In the genomic region with DNA sequence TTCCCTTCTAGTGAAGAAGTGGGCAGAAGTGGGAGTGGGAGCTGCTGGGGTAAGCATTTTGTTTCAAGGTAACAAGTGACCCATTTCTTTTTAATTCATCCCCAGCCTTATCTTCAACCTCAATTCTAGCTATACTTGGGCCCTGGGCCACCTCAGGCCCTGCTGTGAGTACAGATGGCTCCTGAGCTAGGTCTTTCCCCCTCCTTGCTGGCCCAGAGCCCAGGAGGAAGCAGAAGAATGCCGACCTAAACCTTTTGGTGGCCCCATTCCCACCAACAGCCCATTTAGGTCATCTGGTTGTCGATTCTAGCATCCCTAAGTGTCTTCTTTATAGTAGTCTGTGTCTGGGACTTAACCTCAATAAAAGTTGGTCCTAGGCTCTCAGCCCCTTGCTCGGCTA, we compare ENCODE assay signal across 11 mouse cellular contexts.
"Had no signal": no experiment of that assay in that cellular context is flagged by ENCODE, and none has a peak within 500 bp of the region (broad histone marks: within the 10 kb centered on the region; RNA-seq: fewer than 3 reads in every experiment).

No protein-coding gene starts in this region.

- ATAC-seq: lung, postnatal 0 days; midbrain, embryonic 15.5 days had no signal

- H3K27me3 ChIP-seq: liver, embryonic 15.5 days; midbrain, embryonic 15.5 days; neural tube, embryonic 12.5 days had no signal

- H3K9me3 ChIP-seq: liver, embryonic 15.5 days; midbrain, embryonic 15.5 days; neural tube, embryonic 12.5 days had no signal

- H3K27ac ChIP-seq: liver, embryonic 15.5 days; midbrain, embryonic 10.5 days; midbrain, embryonic 15.5 days; neural tube, embryonic 12.5 days; stomach, postnatal 0 days had no signal

- DNase-seq: kidney, postnatal 14 days; lung, adult 2 months; lung, postnatal 36 days; thymus, adult 2 months; thymus, postnatal 25 days had no signal

- H3K36me3 ChIP-seq: midbrain, embryonic 15.5 days had no signal

- H3K4me3 ChIP-seq: liver, embryonic 15.5 days; midbrain, embryonic 10.5 days; midbrain, embryonic 15.5 days; neural tube, embryonic 12.5 days had no signal
